Mouse (Mus musculus): ENCODE results near the gene Slc16a11. TPM values are rescaled to one million over a fixed set of nuclear protein-coding genes. Genes with fewer than 3 reads are reported as not detected.

The Slc16a11 gene
- total and polyA plus RNA-seq, 3 experiments: 0.34 to 9.6 (median 0.52) TPM

DNA sequence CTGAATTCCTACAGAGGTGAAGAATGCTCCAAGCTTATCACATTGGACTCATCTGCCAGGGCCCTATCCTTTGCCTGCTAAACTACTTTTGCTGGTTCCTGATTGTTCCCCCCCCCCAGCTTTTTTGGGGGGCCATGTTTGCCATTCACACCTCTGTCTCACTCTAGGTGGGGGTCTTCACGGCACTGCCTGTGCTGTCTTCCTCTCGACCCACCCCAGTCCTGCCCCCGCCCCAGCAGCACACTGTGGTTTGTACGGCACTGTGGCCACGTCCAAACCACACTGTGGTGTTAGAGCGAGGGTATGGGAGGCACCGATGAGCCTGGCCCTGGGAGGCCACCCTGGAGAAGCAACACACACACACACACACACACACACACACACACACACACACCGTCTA lies 21.9 kb downstream of the Slc16a11 start:
- TF ChIP-seq POLR2A (IDR thresholded peaks at IDR 0.05; ENCODE audit: insufficient read depth, low read depth, low read length): no peak
- TF ChIP-seq EP300 (IDR thresholded peaks at IDR 0.05; ENCODE audit: insufficient read depth, low read depth, low read length): no peak
- no peak for TF ChIP-seq CTCF (IDR thresholded peaks at IDR 0.05)
- H3K36me3 ChIP-seq (ENCODE audit: control insufficient read depth, insufficient read depth, low read length): no peaks in the 10 kb centered on the region
- no peak overlapping the region for H3K9ac ChIP-seq (ENCODE audit: low read depth, low read length)
- H3K4me3 ChIP-seq: no peak overlapping the region
- no peaks in the 10 kb centered on the region for H3K27me3 ChIP-seq (ENCODE audit: control insufficient read depth, insufficient read depth, low read length)
- intact Hi-C loops (cut with DNase I): no loop called here
- H3K27ac ChIP-seq: peak overlapping the region; percentile 94
- DNase-seq: no peak
- no peaks in the 10 kb centered on the region for H3K79me2 ChIP-seq (replicated peaks; ENCODE audit: control insufficient read depth, insufficient read depth, low read length)
- WGBS: 77% methylated on average over 8 of the region's 8 CpGs
- H3K4me1 ChIP-seq (ENCODE audit: control insufficient read depth, insufficient read depth, low read length): peaks cover 5% of the 10 kb centered on the region

DNA sequence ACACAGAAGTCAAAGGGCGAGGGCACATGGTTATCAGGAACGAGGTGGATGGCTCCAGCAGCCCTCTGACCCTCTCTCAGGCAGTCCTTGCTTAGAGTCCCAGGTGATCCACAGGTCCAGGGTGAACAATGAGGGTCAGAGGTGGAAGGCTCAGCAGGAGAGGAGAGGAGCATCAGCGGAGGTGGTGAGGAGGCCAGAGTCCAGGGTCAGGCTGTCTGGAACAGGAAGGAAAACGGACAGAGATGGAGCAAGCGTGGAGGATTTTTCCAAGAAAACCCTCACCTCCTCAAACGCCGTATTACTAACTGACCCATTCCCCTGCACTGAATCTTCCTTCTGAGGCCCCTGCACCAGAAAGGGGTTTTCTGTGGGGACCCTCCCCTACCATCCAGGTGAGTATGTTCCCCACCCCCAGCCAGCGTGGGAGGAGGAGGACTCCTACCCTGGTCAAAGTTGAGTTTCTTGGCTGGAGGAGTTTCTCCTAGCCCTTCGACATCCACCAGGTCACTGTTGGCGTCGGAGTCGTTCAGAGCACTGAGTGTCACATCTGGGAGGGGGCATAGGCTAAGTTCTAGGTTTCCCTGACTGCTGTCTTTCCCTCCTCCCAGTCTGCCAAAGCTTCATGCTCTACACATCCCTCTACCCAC lies 22.8 kb downstream of the Slc16a11 start:
- no peaks in the 10 kb centered on the region for H3K36me3 ChIP-seq (ENCODE audit: control insufficient read depth, insufficient read depth, low read length)
- H3K4me1 ChIP-seq (ENCODE audit: control insufficient read depth, insufficient read depth, low read length): peaks cover 5% of the 10 kb centered on the region
- H3K27me3 ChIP-seq (ENCODE audit: control insufficient read depth, insufficient read depth, low read length): no peaks in the 10 kb centered on the region
- intact Hi-C loops (cut with DNase I): no loop called here
- no peak for DNase-seq
- H3K4me3 ChIP-seq: no peak overlapping the region
- H3K27ac ChIP-seq: no peak overlapping the region
- TF ChIP-seq EP300 (IDR thresholded peaks at IDR 0.05; ENCODE audit: insufficient read depth, low read depth, low read length): no peak
- no peak for TF ChIP-seq POLR2A (IDR thresholded peaks at IDR 0.05; ENCODE audit: insufficient read depth, low read depth, low read length)
- no peak for TF ChIP-seq CTCF (IDR thresholded peaks at IDR 0.05)
- 87% methylated on average over 12 of the region's 12 CpGs for WGBS
- H3K9ac ChIP-seq (ENCODE audit: low read depth, low read length): no peak overlapping the region
- H3K79me2 ChIP-seq (replicated peaks; ENCODE audit: control insufficient read depth, insufficient read depth, low read length): no peaks in the 10 kb centered on the region

DNA sequence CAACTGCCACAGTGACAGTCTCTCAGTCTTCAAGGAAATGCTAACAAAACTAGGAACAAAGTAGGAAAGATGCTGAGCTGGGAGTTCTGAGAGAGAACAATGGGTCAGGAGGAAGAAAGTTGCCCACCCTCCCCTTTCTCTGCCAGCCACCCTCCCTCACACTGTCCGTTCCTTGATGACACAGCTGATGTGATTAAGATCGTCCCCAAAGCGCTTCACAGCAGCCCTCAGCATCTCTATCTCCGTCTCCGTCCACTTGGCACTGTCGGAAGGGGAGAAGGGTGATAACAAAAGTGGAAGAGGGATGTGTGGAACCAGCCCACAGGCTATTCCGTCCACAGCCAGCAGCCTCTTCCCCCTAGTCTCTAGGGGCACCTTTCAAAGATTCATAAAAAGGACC lies 24.2 kb downstream of the Slc16a11 start:
- Histone ChIP-seq H3K4me3 (peak overlapping the region; percentile 96), H3K9ac (ENCODE audit: low read depth, low read length) (peak overlapping the region; percentile 19), H3K79me2 (replicated peaks; ENCODE audit: control insufficient read depth, insufficient read depth, low read length) (no peaks in the 10 kb centered on the region), H3K4me1 (ENCODE audit: control insufficient read depth, insufficient read depth, low read length) (peaks cover 5% of the 10 kb centered on the region), H3K27ac (peak overlapping the region; percentile 97), H3K36me3 (ENCODE audit: control insufficient read depth, insufficient read depth, low read length) (no peaks in the 10 kb centered on the region), H3K27me3 (ENCODE audit: control insufficient read depth, insufficient read depth, low read length) (no peaks in the 10 kb centered on the region)
- 17% methylated on average over 7 of the region's 7 CpGs for WGBS
- intact Hi-C loops (cut with DNase I): no loop called here
- peak in 1 of 2 experiments; percentile 54 for DNase-seq
- no peak for TF ChIP-seq EP300 (IDR thresholded peaks at IDR 0.05; ENCODE audit: insufficient read depth, low read depth, low read length)
- TF ChIP-seq CTCF (IDR thresholded peaks at IDR 0.05): no peak
- TF ChIP-seq POLR2A (IDR thresholded peaks at IDR 0.05; ENCODE audit: insufficient read depth, low read depth, low read length): 0 out of 2 replicates have a peak, but pooled peaks have one; percentile 15

DNA sequence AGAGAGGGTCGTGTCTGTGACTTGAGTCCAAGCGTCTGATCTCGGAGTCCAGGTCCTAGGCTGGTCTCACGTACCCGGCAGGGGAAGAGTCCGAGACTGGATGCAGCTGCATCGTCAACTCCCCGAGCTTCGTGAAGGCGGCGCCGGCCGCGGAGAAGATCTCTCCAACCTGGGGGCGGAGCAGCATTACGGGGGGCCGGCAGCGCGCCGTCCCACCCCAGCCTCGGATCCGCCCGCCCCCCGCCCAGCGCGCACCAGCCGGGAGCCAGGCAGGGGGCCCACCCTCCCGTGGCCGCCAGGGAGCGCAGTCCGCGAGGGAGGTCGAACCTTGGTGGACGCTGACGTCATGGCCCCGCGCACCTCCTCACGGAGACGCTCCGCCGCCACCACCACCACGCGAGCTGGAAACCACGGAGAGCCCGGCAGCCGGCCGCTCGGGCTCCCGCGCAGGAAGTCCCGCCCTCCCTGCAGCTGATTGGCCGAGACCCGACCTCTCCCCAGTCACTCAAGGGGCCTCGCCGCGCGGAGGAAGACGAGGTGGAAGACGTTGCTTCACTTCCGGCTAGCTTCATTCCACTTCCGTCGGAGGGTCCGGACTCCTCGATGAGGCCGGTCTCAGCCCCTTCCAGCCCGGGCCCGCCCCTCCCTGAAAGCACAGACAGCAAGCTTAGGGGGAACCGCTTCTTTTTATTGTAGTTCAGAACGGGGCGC lies 25.1 kb downstream of the Slc16a11 start, which contains the start of gene 0610010K14Rik:
TSS of gene 0610010K14Rik (minus strand) at position 458 of the 711 bp plus-strand sequence.
- Histone ChIP-seq H3K27ac (peak within 1 kb of the TSS; percentile 97), H3K9ac (ENCODE audit: low read depth, low read length) (peak within 1 kb of the TSS; percentile 90), H3K4me3 (peak within 1 kb of the TSS; percentile 96), H3K36me3 (ENCODE audit: control insufficient read depth, insufficient read depth, low read length) (no peaks in the 10 kb centered on the region), H3K79me2 (replicated peaks; ENCODE audit: control insufficient read depth, insufficient read depth, low read length) (no peaks in the 10 kb centered on the region), H3K4me1 (ENCODE audit: control insufficient read depth, insufficient read depth, low read length) (peaks cover 5% of the 10 kb centered on the region), H3K27me3 (ENCODE audit: control insufficient read depth, insufficient read depth, low read length) (no peaks in the 10 kb centered on the region)
- TF ChIP-seq CTCF (IDR thresholded peaks at IDR 0.05): peak; percentile 81
- peak; percentile 96 for TF ChIP-seq POLR2A (IDR thresholded peaks at IDR 0.05; ENCODE audit: insufficient read depth, low read depth, low read length)
- TF ChIP-seq EP300 (IDR thresholded peaks at IDR 0.05; ENCODE audit: insufficient read depth, low read depth, low read length): peak; percentile 76; the same call in 1 of the 2 replicates
- intact Hi-C loops (cut with DNase I): no loop called here
- peak; percentile 99 for DNase-seq
- WGBS: under 1% methylated on average over 67 of the region's 70 CpGs

DNA sequence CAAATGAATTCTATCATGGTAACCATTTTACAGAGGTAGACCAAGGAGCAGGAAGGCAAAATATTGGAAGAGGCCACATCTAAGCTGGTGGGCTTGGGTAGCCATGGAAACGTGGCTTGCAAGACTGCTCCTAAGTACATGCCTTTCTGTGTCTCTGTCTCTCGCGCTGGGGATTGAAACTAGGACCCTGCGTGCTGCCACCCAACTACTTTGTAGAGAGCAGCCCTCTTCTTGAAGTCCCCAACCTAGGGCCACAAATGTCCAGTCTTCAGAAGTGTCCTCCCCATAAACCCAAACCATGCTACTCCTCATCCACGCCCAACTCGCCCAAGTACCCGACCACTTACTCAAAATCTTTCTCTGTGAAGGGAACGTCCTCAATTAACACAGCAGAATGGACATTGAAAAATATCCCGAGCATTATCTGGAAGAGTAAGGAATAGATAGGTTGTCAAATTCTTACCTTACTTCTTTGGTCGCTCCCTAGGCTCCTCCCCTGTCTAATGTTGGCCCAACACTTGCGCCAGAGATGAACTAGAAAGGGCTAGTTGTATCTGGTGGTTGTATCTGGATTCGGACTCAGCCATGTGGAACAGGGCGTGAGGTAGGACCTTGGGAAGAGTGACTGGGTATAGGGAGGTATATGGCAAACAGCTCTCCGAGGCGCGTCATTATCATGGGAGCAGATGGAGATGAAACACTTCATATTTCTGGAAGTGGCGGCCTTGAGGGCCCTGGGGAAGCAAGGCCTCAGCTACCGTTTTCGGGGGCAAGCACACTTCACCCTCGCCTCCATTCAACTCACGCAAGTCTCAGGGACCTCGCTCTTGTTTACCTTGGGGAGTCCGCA lies 26.3 kb downstream of the Slc16a11 start:
- Histone ChIP-seq H3K27ac (peak overlapping the region; percentile 97), H3K27me3 (ENCODE audit: control insufficient read depth, insufficient read depth, low read length) (no peaks in the 10 kb centered on the region), H3K36me3 (ENCODE audit: control insufficient read depth, insufficient read depth, low read length) (no peaks in the 10 kb centered on the region), H3K9ac (ENCODE audit: low read depth, low read length) (peak overlapping the region; percentile 89), H3K4me1 (ENCODE audit: control insufficient read depth, insufficient read depth, low read length) (peaks cover 5% of the 10 kb centered on the region), H3K79me2 (replicated peaks; ENCODE audit: control insufficient read depth, insufficient read depth, low read length) (no peaks in the 10 kb centered on the region), H3K4me3 (peak overlapping the region; percentile 96)
- intact Hi-C loops (cut with DNase I): no loop called here
- TF ChIP-seq POLR2A (IDR thresholded peaks at IDR 0.05; ENCODE audit: insufficient read depth, low read depth, low read length) (0 out of 2 replicates have a peak, but pooled peaks have one; percentile 11), CTCF (IDR thresholded peaks at IDR 0.05) (no peak), EP300 (IDR thresholded peaks at IDR 0.05; ENCODE audit: insufficient read depth, low read depth, low read length) (no peak)
- DNase-seq: no peak
- WGBS: 6% methylated on average over 23 of the region's 23 CpGs

Data from heart, adult 2 months (tissue).